ENCODE assay signal across 8 mouse cellular contexts in the genomic region with DNA sequence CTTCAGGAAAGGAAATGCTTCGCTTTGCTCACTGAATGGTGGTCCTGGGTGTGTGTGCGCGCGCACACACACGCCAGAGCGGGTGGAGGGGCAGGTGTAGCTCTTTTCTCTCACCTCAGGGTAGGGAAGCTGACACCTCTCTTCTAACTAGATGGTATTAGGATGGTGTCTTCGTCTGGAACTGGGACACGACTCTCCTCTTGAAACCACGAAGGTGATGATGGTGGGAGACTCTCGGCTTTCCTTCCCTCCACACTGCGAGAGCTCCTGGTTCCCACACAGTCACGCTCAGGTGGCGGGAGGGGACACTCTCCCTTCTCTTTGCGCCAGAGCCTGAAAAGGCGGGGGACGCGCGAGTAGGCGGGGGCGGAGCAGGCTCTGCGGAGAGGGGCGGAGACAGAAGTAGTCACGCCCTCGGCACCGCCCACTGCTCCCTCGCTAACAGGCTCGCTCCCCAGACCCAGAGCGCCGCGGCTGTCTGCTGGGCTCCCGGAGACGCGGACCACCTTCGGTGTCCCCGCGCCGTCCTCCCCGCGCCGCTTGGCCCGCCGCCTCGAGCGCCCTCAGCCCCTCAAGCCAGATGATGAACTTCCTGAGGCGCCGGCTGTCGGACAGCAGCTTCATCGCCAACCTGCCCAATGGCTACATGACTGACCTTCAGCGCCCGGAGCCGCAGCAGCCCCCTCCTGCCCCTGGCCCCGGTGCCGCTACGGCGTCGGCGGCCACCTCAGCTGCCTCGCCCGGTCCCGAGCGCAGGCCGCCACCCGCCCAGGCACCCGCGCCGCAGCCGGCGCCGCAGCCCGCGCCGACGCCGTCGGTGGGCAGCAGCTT. TPM values are rescaled to one million over a fixed set of nuclear protein-coding genes. Genes with fewer than 3 reads are reported as not detected.
DNase-seq lines count a peak whose midpoint lies in the region; ATAC-seq lines count a peak whose summit lies in the region.

Gene Syn2 (plus strand): TSS at position 402 of the 831 bp plus-strand sequence.

- H3K4me1 ChIP-seq in hindbrain, embryonic 16.5 days (ENCODE audit: control insufficient read depth, insufficient read depth, low read depth, low read length), result peaks cover 10% of the 10 kb centered on the region

- H3K27ac ChIP-seq in hindbrain, embryonic 16.5 days (ENCODE audit: low read depth, low read length), result peak within 1 kb of the TSS; percentile 78

- peak within 1 kb of the TSS; percentile 86 for H3K9ac ChIP-seq in hindbrain, embryonic 16.5 days (ENCODE audit: low read depth, low read length)

- DNase-seq in adrenal gland, adult 18-20 months (ENCODE audit: low spot score in 2 of 2), result peak; percentile 75 to 80
- peak; percentile 74 for DNase-seq in gastrocnemius, postnatal 10 days
- DNase-seq in left cerebral cortex, adult 18-20 months (ENCODE audit: low spot score in 2 of 2), result peak; percentile 95 to 96
- DNase-seq in lung, postnatal 25 days (ENCODE audit: low spot score), result peak; percentile 56
- DNase-seq in right cerebral cortex, adult 18-20 months, result peak; percentile 97
- DNase-seq in urinary bladder, adult 18-20 months (ENCODE audit: low spot score in 2 of 2), result peak; percentile 59 to 81

- peak; percentile 99 for ATAC-seq in common myeloid progenitor, adult 5-6 weeks (replicated peaks; ENCODE audit: low read depth, poor library complexity, severe bottlenecking)
- ATAC-seq in hindbrain, embryonic 16.5 days, result peak; percentile 98

- peak within 1 kb of the TSS; percentile 81 for H3K4me3 ChIP-seq in hindbrain, embryonic 16.5 days (ENCODE audit: low read length)

- no peaks in the 10 kb centered on the region for H3K9me3 ChIP-seq in hindbrain, embryonic 16.5 days (ENCODE audit: control insufficient read depth, low read length)

- H3K4me2 ChIP-seq in hindbrain, embryonic 16.5 days (ENCODE audit: low read length), result peak within 1 kb of the TSS; percentile 77

- under 1% methylated on average over 58 of the region's 75 CpGs for WGBS in hindbrain, embryonic 16.5 days

- no peaks in the 10 kb centered on the region for H3K36me3 ChIP-seq in hindbrain, embryonic 16.5 days (ENCODE audit: control insufficient read depth, insufficient read depth, low read length)

- no peaks in the 10 kb centered on the region for H3K27me3 ChIP-seq in hindbrain, embryonic 16.5 days (replicated peaks; ENCODE audit: control insufficient read depth, insufficient read depth, low read length)

RNA-seq across cellular contexts. Expression of gene Syn2, which starts in this region (rescaled TPM):
- total RNA-seq in adrenal gland, adult 18-20 months (2021), result 10 to 100 TPM; 16.2 to 25.3 TPM
- not detected in 2 replicates for total RNA-seq in common myeloid progenitor, adult 5-6 weeks (2017)
- total RNA-seq in gastrocnemius, postnatal 10 days (2021), result 1 to 10 TPM; 3.1 to 3.4 TPM
- 55.9 and 69.7 TPM in 2 replicates for polyA plus RNA-seq in hindbrain, embryonic 16.5 days (2015; fragmentation: Nextera tagmentation; extraction: Ambion mirVana)
- 100 to 1,000 TPM; 459 to 524 TPM for total RNA-seq in left cerebral cortex, adult 18-20 months (2021)

Comparison
In these comparisons a context has a peak if more than half of its experiments do, and no peak if none do; other contexts are left out.
1. Peak in every context shown above with its lines: DNase-seq, ATAC-seq, H3K4me3 ChIP-seq and H3K27ac ChIP-seq.
2. RNA of gene Syn2 (total RNA-seq): 459 to 524 TPM in left cerebral cortex, adult 18-20 months; 16.2 to 25.3 TPM in adrenal gland, adult 18-20 months, 3.1 to 3.4 TPM in gastrocnemius, postnatal 10 days and not detected in common myeloid progenitor, adult 5-6 weeks; every median in the first group is over 10 times any median in the second.
3. Peak in ATAC-seq in common myeloid progenitor, adult 5-6 weeks; RNA of the gene not detected or under 1 TPM.